Mouse (Mus musculus): Measurements from ENCODE around the gene Rps27a. TPM values are rescaled to one million over a fixed set of nuclear protein-coding genes. Genes with fewer than 3 reads are reported as not detected.
A peak's percentile ranks its signal among the peaks of the same experiment; 100 is the strongest.

The Rps27a gene
- 1,136 and 1,963 TPM in 2 replicates for polyA plus RNA-seq (2011; ENCODE audit: insufficient read depth, insufficient read length, low replicate concordance, missing spikeins)

DNA sequence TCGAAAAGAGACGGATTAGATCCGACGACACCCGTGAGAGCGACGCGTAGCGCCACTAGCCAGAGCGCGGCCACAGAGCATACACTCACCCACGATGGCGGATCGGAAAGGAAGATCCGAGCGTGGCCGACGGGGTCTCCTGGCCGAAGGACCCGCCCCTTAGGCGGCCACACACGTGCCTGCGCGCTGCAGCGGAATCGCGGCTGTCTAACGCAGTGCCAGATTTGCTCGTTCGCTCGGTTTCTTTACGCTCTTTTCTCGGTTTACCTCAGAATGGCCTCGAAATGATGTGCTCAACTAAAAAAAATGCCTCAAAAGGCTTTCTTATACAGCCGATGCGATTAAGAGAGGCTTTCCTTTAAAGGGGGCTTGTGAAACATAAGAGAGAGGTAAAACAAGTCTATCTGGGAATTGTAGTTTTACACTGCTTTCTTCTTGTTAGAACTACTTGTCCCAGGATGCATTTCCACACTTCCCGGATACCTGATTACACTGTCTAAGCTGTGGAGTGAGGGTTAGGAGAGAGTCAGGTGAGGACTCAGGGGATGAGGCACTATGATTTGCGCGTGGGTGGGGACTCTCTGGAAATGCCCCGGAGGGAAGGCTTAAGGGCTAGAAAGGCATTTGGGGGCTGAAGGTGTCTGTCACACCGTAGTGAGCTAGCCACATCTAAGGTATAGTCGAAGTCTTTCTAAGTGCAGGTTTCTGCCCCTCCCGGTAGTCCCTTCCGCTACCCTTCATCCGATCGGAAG is at the start of gene Rps27a, which contains the start of gene Clhc1:
TSS of gene Rps27a (minus strand) at position 358 of the 752 bp plus-strand sequence.
TSS of gene Clhc1 (plus strand) at position 199 of the 752 bp plus-strand sequence.
- peak; percentile 97 for TF ChIP-seq POLR2A (IDR thresholded peaks at IDR 0.05; ENCODE audit: borderline replicate concordance, control insufficient read depth, low read depth, low read length)
- peak; percentile 17; the same call in 1 of the 2 replicates for TF ChIP-seq CTCF (IDR thresholded peaks at IDR 0.05; ENCODE audit: control insufficient read depth, insufficient read depth, low read length)
- peaks cover 1% of the 10 kb centered on the region; the same call in 1 of the 2 replicates for H3K4me1 ChIP-seq (ENCODE audit: control insufficient read depth, insufficient read depth, low read length)
- peak within 1 kb of the TSS; percentile 84 for H3K27ac ChIP-seq (ENCODE audit: control insufficient read depth, insufficient read depth, low read depth, low read length, poor library complexity)
- peak within 1 kb of the TSS; percentile 91 for H3K4me3 ChIP-seq (replicated peaks; ENCODE audit: control insufficient read depth, low read depth, low read length)
- WGBS: under 1% methylated on average over 46 of the region's 46 CpGs

DNA sequence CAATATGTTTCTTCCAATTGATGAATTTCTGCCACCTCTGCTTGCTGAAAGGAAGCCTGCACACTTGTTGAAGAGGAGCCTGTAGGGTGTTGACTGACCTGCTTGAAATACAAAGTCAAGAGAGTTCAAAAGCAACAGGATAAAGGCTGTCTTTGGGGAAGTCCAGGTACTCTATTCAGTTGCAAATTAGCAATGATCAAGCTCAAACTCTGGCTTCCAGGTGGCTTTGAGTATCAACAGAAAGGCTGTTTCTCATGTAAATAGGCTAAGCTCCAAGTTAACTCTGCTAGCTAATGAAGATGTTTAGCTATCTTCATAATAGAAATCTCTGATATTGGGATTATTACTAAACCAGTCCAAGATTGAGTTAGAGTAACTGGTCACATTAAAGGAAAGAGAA is 49.2 kb upstream of the Rps27a start:
- H3K27ac ChIP-seq (ENCODE audit: control insufficient read depth, insufficient read depth, low read depth, low read length, poor library complexity): no peak overlapping the region
- no peak overlapping the region for H3K4me3 ChIP-seq (replicated peaks; ENCODE audit: control insufficient read depth, low read depth, low read length)
- TF ChIP-seq CTCF (IDR thresholded peaks at IDR 0.05; ENCODE audit: control insufficient read depth, insufficient read depth, low read length) (no peak), POLR2A (IDR thresholded peaks at IDR 0.05; ENCODE audit: borderline replicate concordance, control insufficient read depth, low read depth, low read length) (no peak)
- H3K4me1 ChIP-seq (ENCODE audit: control insufficient read depth, insufficient read depth, low read length): no peaks in the 10 kb centered on the region

DNA sequence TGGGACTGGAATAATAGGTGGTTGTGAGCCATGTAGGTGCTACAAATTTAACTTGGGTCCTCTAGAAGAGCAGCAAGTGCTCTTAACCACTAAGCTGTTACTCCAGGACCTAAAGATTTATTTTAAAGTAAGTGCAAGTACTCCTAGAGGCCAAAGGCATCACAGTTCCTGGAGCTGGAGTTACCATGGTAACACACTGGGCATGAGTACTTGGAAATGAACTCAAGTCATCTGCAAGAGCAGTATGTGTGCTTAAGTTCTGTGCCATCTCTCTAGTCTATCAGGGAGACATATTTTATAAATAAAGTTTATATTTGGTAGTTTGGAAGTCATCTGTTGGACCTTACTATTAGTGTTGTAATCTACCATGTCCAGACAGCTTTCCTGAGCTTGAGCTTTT is 47.3 kb upstream of the Rps27a start:
- Histone ChIP-seq H3K4me1 (ENCODE audit: control insufficient read depth, insufficient read depth, low read length) (no peaks in the 10 kb centered on the region), H3K4me3 (replicated peaks; ENCODE audit: control insufficient read depth, low read depth, low read length) (no peak overlapping the region), H3K27ac (ENCODE audit: control insufficient read depth, insufficient read depth, low read depth, low read length, poor library complexity) (no peak overlapping the region)
- TF ChIP-seq CTCF (IDR thresholded peaks at IDR 0.05; ENCODE audit: control insufficient read depth, insufficient read depth, low read length): no peak
- TF ChIP-seq POLR2A (IDR thresholded peaks at IDR 0.05; ENCODE audit: borderline replicate concordance, control insufficient read depth, low read depth, low read length): no peak

DNA sequence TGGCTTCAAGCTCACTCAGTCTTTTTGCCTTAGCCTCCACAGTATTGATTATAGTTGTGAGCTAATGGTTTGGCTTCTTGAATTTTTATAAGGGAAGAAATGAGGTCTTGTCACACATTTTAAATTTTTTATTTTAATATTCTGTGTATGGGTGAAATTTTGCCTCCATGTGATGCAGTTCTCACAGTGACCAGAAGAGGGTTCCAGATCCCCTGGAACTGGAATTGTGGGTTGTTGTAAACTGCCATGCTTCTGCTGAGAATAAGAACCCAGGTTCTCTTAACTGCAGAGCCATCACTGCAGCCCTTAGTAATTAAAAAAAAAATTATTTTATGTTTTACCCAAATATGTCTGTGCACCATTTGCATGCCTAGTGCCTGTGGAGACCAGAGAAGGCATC is 31.7 kb upstream of the Rps27a start:
- no peak overlapping the region for H3K4me3 ChIP-seq (replicated peaks; ENCODE audit: control insufficient read depth, low read depth, low read length)
- H3K27ac ChIP-seq (ENCODE audit: control insufficient read depth, insufficient read depth, low read depth, low read length, poor library complexity): no peak overlapping the region
- no peaks in the 10 kb centered on the region for H3K4me1 ChIP-seq (ENCODE audit: control insufficient read depth, insufficient read depth, low read length)
- TF ChIP-seq POLR2A (IDR thresholded peaks at IDR 0.05; ENCODE audit: borderline replicate concordance, control insufficient read depth, low read depth, low read length) (no peak), CTCF (IDR thresholded peaks at IDR 0.05; ENCODE audit: control insufficient read depth, insufficient read depth, low read length) (no peak)

DNA sequence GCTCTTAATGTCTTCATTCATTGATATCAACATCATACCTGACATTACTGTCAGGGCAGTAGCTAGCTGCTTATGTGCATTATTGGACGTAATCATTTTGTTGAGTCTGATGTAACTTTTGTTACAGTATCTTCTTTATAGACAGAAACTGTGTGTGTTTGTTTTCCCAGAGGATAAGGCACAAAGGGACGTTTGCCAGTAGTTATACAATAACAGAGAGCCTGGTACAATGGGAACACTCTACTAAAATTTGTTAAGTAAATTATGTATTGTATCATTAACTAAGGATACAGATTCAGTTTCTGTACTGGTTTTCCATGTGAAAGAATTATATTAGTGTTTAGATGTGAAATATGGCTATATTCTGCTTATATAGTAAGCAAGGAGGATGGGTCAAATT is 24.7 kb upstream of the Rps27a start:
- H3K4me1 ChIP-seq (ENCODE audit: control insufficient read depth, insufficient read depth, low read length): no peaks in the 10 kb centered on the region
- no peak overlapping the region for H3K27ac ChIP-seq (ENCODE audit: control insufficient read depth, insufficient read depth, low read depth, low read length, poor library complexity)
- H3K4me3 ChIP-seq (replicated peaks; ENCODE audit: control insufficient read depth, low read depth, low read length): no peak overlapping the region
- TF ChIP-seq POLR2A (IDR thresholded peaks at IDR 0.05; ENCODE audit: borderline replicate concordance, control insufficient read depth, low read depth, low read length) (no peak), CTCF (IDR thresholded peaks at IDR 0.05; ENCODE audit: control insufficient read depth, insufficient read depth, low read length) (no peak)
- WGBS: 74% methylated on average over 2 of the region's 2 CpGs

DNA sequence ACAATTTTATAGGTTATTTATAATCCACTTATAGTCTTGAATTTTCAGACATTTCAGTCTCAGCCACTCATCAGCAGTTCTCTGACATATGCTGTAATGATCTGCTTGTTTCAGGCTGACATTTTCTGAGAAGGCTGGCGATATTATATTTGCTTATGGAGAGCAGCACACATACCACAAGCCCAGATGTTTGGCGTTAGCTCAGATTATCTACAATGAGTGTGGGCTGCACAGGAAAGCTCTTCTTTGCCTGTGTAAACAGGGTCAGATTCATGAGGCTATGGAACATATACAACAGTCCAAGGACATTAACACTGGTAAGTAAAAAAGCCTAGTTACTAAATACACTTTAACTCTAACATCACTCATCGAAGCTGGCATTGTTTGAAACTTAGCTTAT is 23.6 kb upstream of the Rps27a start:
- Histone ChIP-seq H3K4me3 (replicated peaks; ENCODE audit: control insufficient read depth, low read depth, low read length) (no peak overlapping the region), H3K27ac (ENCODE audit: control insufficient read depth, insufficient read depth, low read depth, low read length, poor library complexity) (no peak overlapping the region), H3K4me1 (ENCODE audit: control insufficient read depth, insufficient read depth, low read length) (no peaks in the 10 kb centered on the region)
- WGBS: 56% methylated on average over 3 of the region's 3 CpGs
- TF ChIP-seq POLR2A (IDR thresholded peaks at IDR 0.05; ENCODE audit: borderline replicate concordance, control insufficient read depth, low read depth, low read length): no peak

DNA sequence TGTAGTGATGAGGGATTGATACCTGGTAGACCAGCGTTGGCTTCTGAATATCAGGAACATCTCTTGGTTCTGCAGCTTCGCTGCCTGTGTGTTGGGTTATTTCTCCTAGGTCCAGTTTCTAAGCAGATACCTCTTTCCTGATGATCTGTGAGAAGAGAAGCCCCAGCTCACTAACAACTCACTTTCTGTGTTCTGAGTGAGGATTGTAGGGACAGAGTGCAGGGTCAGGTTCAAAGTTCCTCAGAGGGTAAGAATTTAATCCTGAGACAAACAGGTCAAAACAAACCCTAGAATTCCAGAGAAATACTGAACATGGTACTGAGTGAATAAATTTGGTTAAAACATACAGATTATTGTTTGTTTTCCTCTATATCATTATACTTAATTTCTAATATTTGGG is 15.5 kb upstream of the Rps27a start:
- no peaks in the 10 kb centered on the region for H3K4me1 ChIP-seq (ENCODE audit: control insufficient read depth, insufficient read depth, low read length)
- no peak overlapping the region for H3K27ac ChIP-seq (ENCODE audit: control insufficient read depth, insufficient read depth, low read depth, low read length, poor library complexity)
- TF ChIP-seq POLR2A (IDR thresholded peaks at IDR 0.05; ENCODE audit: borderline replicate concordance, control insufficient read depth, low read depth, low read length) (no peak), CTCF (IDR thresholded peaks at IDR 0.05; ENCODE audit: control insufficient read depth, insufficient read depth, low read length) (no peak)
- WGBS: 73% methylated on average over 2 of the region's 2 CpGs
- H3K4me3 ChIP-seq (replicated peaks; ENCODE audit: control insufficient read depth, low read depth, low read length): no peak overlapping the region

DNA sequence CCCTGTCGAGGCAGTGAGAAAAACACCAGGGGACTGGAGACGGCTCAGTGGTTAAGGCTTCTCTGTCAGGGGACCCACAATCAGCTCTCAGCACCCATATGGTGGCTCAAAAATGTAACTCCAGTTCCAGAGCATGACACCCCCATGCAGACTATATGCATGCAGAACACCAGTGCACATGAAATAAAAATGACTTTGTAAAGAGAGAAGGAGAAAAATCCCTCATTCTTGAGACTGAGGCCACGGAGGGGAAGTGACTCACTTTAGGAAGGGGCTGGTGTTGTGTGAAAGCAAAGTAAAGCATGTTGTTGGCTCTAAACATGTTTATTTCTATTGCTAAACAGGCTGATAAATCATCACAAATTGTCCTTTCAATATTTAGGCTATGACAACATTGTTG is 13.1 kb upstream of the Rps27a start:
- TF ChIP-seq CTCF (IDR thresholded peaks at IDR 0.05; ENCODE audit: control insufficient read depth, insufficient read depth, low read length): no peak
- Histone ChIP-seq H3K4me1 (ENCODE audit: control insufficient read depth, insufficient read depth, low read length) (no peaks in the 10 kb centered on the region), H3K27ac (ENCODE audit: control insufficient read depth, insufficient read depth, low read depth, low read length, poor library complexity) (no peak overlapping the region), H3K4me3 (replicated peaks; ENCODE audit: control insufficient read depth, low read depth, low read length) (no peak overlapping the region)
- WGBS: 76% methylated on average over 3 of the region's 3 CpGs

DNA sequence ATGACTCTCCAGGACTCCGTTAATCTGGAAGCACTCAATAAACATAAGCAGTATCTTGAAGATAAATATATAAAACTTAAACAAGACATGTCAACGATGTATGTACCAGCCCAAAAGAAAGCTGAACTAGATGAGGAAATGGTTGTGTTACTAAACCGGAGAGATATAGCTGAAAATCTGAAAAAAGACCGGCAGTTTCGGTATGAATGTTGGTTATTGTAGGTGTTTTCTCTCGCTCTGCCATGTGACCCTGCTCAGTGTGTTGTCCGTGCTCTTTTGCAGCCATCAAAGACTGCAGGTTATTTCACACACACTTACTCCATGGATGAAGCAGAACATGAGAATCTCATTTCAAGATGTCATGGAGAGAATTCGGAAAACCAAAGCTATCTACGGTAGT is 12.5 kb upstream of the Rps27a start:
- WGBS: 81% methylated on average over 9 of the region's 9 CpGs
- no peak for TF ChIP-seq POLR2A (IDR thresholded peaks at IDR 0.05; ENCODE audit: borderline replicate concordance, control insufficient read depth, low read depth, low read length)
- no peak for TF ChIP-seq CTCF (IDR thresholded peaks at IDR 0.05; ENCODE audit: control insufficient read depth, insufficient read depth, low read length)
- no peak overlapping the region for H3K27ac ChIP-seq (ENCODE audit: control insufficient read depth, insufficient read depth, low read depth, low read length, poor library complexity)
- H3K4me3 ChIP-seq (replicated peaks; ENCODE audit: control insufficient read depth, low read depth, low read length): no peak overlapping the region
- H3K4me1 ChIP-seq (ENCODE audit: control insufficient read depth, insufficient read depth, low read length): no peaks in the 10 kb centered on the region
